7 mouse cellular contexts compared by ENCODE assay signal in genomic region chr4:100097364-100097979, GRCm38 (mm10). TPM values are rescaled to one million over a fixed set of nuclear protein-coding genes. Genes with fewer than 3 reads are reported as not detected.
DNase-seq lines count a peak whose midpoint lies in the region; ATAC-seq and TF ChIP-seq lines count a peak whose summit lies in the region.

No protein-coding gene starts in this region.

- H3K27me3 ChIP-seq in embryonic facial prominence, embryonic 15.5 days, result peaks cover 6% of the 10 kb centered on the region; the same call in 1 of the 2 replicates
- H3K27me3 ChIP-seq in hindbrain, postnatal 0 days (ENCODE audit: insufficient read depth, low read length), result no peaks in the 10 kb centered on the region
- no peaks in the 10 kb centered on the region for H3K27me3 ChIP-seq in neural tube, embryonic 14.5 days (ENCODE audit: control insufficient read depth, insufficient read depth, low read length)

- H3K36me3 ChIP-seq in embryonic facial prominence, embryonic 15.5 days, result no peaks in the 10 kb centered on the region
- no peaks in the 10 kb centered on the region for H3K36me3 ChIP-seq in hindbrain, postnatal 0 days (ENCODE audit: insufficient read depth, low read length)
- H3K36me3 ChIP-seq in neural tube, embryonic 14.5 days (ENCODE audit: control insufficient read depth, insufficient read depth, low read length), result no peaks in the 10 kb centered on the region

- TF ChIP-seq CTCF in layer of hippocampus, adult 2 months (conservative IDR thresholded peaks at IDR 0.05), result no peak
- TF ChIP-seq CTCF in hindbrain, postnatal 0 days (IDR thresholded peaks at IDR 0.05; ENCODE audit: low read depth), result no peak

- no peaks in the 10 kb centered on the region for H3K9me3 ChIP-seq in embryonic facial prominence, embryonic 15.5 days (replicated peaks)
- no peaks in the 10 kb centered on the region for H3K9me3 ChIP-seq in hindbrain, postnatal 0 days (ENCODE audit: low read length)
- no peaks in the 10 kb centered on the region for H3K9me3 ChIP-seq in neural tube, embryonic 14.5 days (ENCODE audit: control insufficient read depth, low read length)

- 21% methylated on average over 10 of the region's 10 CpGs for whole genome bisulfite sequencing in embryonic facial prominence, embryonic 15.5 days
- WGBS in hindbrain, postnatal 0 days, result 24% methylated on average over 10 of the region's 10 CpGs
- WGBS in neural tube, embryonic 14.5 days, result 22% methylated on average over 10 of the region's 10 CpGs

- ATAC-seq in embryonic facial prominence, embryonic 15.5 days (ENCODE audit: insufficient number of reproducible peaks, low FRiP score, low TSS enrichment, low read depth), result no peak
- no peak for ATAC-seq in hindbrain, postnatal 0 days
- no peak for ATAC-seq in neural tube, embryonic 14.5 days (ENCODE audit: low read depth)

- H3K4me3 ChIP-seq in layer of hippocampus, adult 2 months, result peak overlapping the region; percentile 76
- peak overlapping the region; percentile 81 for H3K4me3 ChIP-seq in embryonic facial prominence, embryonic 15.5 days (replicated peaks)
- peak overlapping the region; percentile 78 for H3K4me3 ChIP-seq in hindbrain, postnatal 0 days (ENCODE audit: low read length)
- peak overlapping the region; percentile 58; the same call in 1 of the 2 replicates for H3K4me3 ChIP-seq in neural tube, embryonic 14.5 days (ENCODE audit: low read depth, low read length)

- peak overlapping the region; percentile 80 for H3K4me2 ChIP-seq in embryonic facial prominence, embryonic 15.5 days (replicated peaks)
- peak overlapping the region; percentile 94 for H3K4me2 ChIP-seq in hindbrain, postnatal 0 days (ENCODE audit: low read depth, low read length)
- H3K4me2 ChIP-seq in neural tube, embryonic 14.5 days (ENCODE audit: low read depth, low read length), result peak overlapping the region; percentile 89; the same call in 1 of the 2 replicates

- H3K4me1 ChIP-seq in embryonic facial prominence, embryonic 15.5 days, result peaks cover 30% of the 10 kb centered on the region
- peaks cover 7% of the 10 kb centered on the region; the same call in 1 of the 2 replicates for H3K4me1 ChIP-seq in hindbrain, postnatal 0 days (ENCODE audit: insufficient read depth, low read length)
- H3K4me1 ChIP-seq in neural tube, embryonic 14.5 days (ENCODE audit: control insufficient read depth, insufficient read depth, low read length), result no peaks in the 10 kb centered on the region

- H3K27ac ChIP-seq in layer of hippocampus, adult 2 months, result peak overlapping the region; percentile 32; the same call in 1 of the 2 replicates
- peak overlapping the region; percentile 86; the same call in 1 of the 2 replicates for H3K27ac ChIP-seq in embryonic facial prominence, embryonic 15.5 days (replicated peaks)
- H3K27ac ChIP-seq in hindbrain, postnatal 0 days, result no peak overlapping the region
- H3K27ac ChIP-seq in neural tube, embryonic 14.5 days (ENCODE audit: low read depth, low read length), result no peak overlapping the region

- no peak for DNase-seq in layer of hippocampus, adult 2 months (ENCODE audit: low spot score in 2 of 2)
- no peak for DNase-seq in layer of hippocampus, adult 11-12 months (ENCODE audit: low spot score)
- DNase-seq in hindbrain, postnatal 0 days (ENCODE audit: low spot score), result no peak
- no peak for DNase-seq in T-cell, adult 2 months (ENCODE audit: low spot score)
- no peak for DNase-seq in thymus, postnatal 10 days (ENCODE audit: low spot score in 2 of 2)

- no peak overlapping the region for H3K9ac ChIP-seq in embryonic facial prominence, embryonic 15.5 days
- no peak overlapping the region for H3K9ac ChIP-seq in hindbrain, postnatal 0 days (replicated peaks; ENCODE audit: low read length)
- H3K9ac ChIP-seq in neural tube, embryonic 14.5 days (replicated peaks; ENCODE audit: low read depth, low read length), result no peak overlapping the region

RNA-seq across cellular contexts. Expression of gene Ror1, which starts 1.9 kb away (rescaled TPM):
- total RNA-seq in layer of hippocampus, adult 2 months (2021), result 1 to 10 TPM; 6.1 to 7.0 TPM
- polyA plus RNA-seq in embryonic facial prominence, embryonic 15.5 days (2015; fragmentation: Nextera tagmentation; extraction: Ambion mirVana), result 9.3 and 11.7 TPM in 2 replicates
- 5.4 and 5.8 TPM in 2 replicates for total RNA-seq in hindbrain, postnatal 0 days (2014; rRNA removed)
- polyA plus RNA-seq in hindbrain, postnatal 0 days (2015; fragmentation: Nextera tagmentation; extraction: Ambion mirVana), result 1.9 and 2.0 TPM in 2 replicates
- 0.47 and 1.5 TPM in 2 replicates for polyA plus RNA-seq in neural tube, embryonic 14.5 days (2014; fragmentation: Nextera tagmentation; extraction: Ambion mirVana)

Comparison
In these comparisons a context has a peak if more than half of its experiments do, and no peak if none do; other contexts are left out.
1. H3K27ac ChIP-seq: peak in layer of hippocampus, adult 2 months (single experiment) and embryonic facial prominence, embryonic 15.5 days (single experiment); none in hindbrain, postnatal 0 days (single experiment) and neural tube, embryonic 14.5 days (single experiment).
2. Peak in every context shown above with its lines, with median percentiles within 50 percentile points of each other: H3K4me3 ChIP-seq and H3K4me2 ChIP-seq.